Mouse (Mus musculus): Measurements from ENCODE around the gene Aloxe3. TPM values are rescaled to one million over a fixed set of nuclear protein-coding genes. Genes with fewer than 3 reads are reported as not detected.
A peak's percentile ranks its signal among the peaks of the same experiment; 100 is the strongest.

The Aloxe3 gene
- polyA plus RNA-seq, 1 experiment from 2014 or later = 0.18 TPM

- Histone ChIP-seq H3K27me3 (no peaks in the 10 kb centered on the region), H3K4me3 (peak overlapping the region; percentile 58), H3K9me3 (replicated peaks) (no peaks in the 10 kb centered on the region), H3K4me2 (peak overlapping the region; percentile 68), H3K36me3 (peaks cover 42% of the 10 kb centered on the region), H3K27ac (peak overlapping the region; percentile 74), H3K4me1 (replicated peaks) (peaks cover 30% of the 10 kb centered on the region), H3K9ac (peak overlapping the region; percentile 52)
- 2% methylated on average over 30 of the region's 30 CpGs for WGBS
- 0 out of 2 replicates have a peak, but pooled peaks have one; percentile 33 for ATAC-seq (replicated peaks; ENCODE audit: insufficient number of reproducible peaks, insufficient read depth, low FRiP score, low read depth)
These were observed 15.2 kb upstream of the Aloxe3 start for GRCm38 (mm10) chr11:69110319-69111046.

- Histone ChIP-seq H3K27me3 (no peaks in the 10 kb centered on the region), H3K4me1 (replicated peaks) (peaks cover 30% of the 10 kb centered on the region), H3K4me2 (peak overlapping the region; percentile 68), H3K27ac (peak overlapping the region; percentile 74), H3K36me3 (peaks cover 34% of the 10 kb centered on the region), H3K4me3 (peak overlapping the region; percentile 58), H3K9ac (peak overlapping the region; percentile 52), H3K9me3 (replicated peaks) (no peaks in the 10 kb centered on the region)
- WGBS = 3% methylated on average over 21 of the region's 21 CpGs
- ATAC-seq (replicated peaks; ENCODE audit: insufficient number of reproducible peaks, insufficient read depth, low FRiP score, low read depth) = peak; percentile 16; the same call in 1 of the 2 replicates
These were observed 14.5 kb upstream of the Aloxe3 start for GRCm38 (mm10) chr11:69111051-69111810.

- Histone ChIP-seq H3K4me1 (replicated peaks) (peaks cover 30% of the 10 kb centered on the region), H3K4me3 (peak overlapping the region; percentile 58; the same call in 1 of the 2 replicates), H3K36me3 (peaks cover 28% of the 10 kb centered on the region), H3K9me3 (replicated peaks) (no peaks in the 10 kb centered on the region), H3K27ac (peak overlapping the region; percentile 74), H3K9ac (no peak overlapping the region), H3K4me2 (peak overlapping the region; percentile 68; the same call in 1 of the 2 replicates), H3K27me3 (no peaks in the 10 kb centered on the region)
- 47% methylated on average over 4 of the region's 4 CpGs for WGBS
- no peak for ATAC-seq (replicated peaks; ENCODE audit: insufficient number of reproducible peaks, insufficient read depth, low FRiP score, low read depth)
These were observed 13.8 kb upstream of the Aloxe3 start for GRCm38 (mm10) chr11:69111865-69112264.

GRCm38 (mm10) chr11:69114018-69114417 is 11.7 kb upstream of the Aloxe3 start:
- Histone ChIP-seq H3K27ac (no peak overlapping the region), H3K4me2 (no peak overlapping the region), H3K9ac (no peak overlapping the region), H3K27me3 (no peaks in the 10 kb centered on the region), H3K4me3 (no peak overlapping the region), H3K4me1 (replicated peaks) (peaks cover 39% of the 10 kb centered on the region), H3K36me3 (peaks cover 6% of the 10 kb centered on the region), H3K9me3 (replicated peaks) (no peaks in the 10 kb centered on the region)
- WGBS = 59% methylated on average over 3 of the region's 3 CpGs
- no peak for ATAC-seq (replicated peaks; ENCODE audit: insufficient number of reproducible peaks, insufficient read depth, low FRiP score, low read depth)

GRCm38 (mm10) chr11:69114621-69115020 is 11.1 kb upstream of the Aloxe3 start:
- no peaks in the 10 kb centered on the region for H3K27me3 ChIP-seq
- WGBS = 86% methylated on average over 3 of the region's 3 CpGs
- no peak overlapping the region for H3K9ac ChIP-seq
- H3K4me3 ChIP-seq = no peak overlapping the region
- no peak overlapping the region for H3K4me2 ChIP-seq
- no peak for ATAC-seq (replicated peaks; ENCODE audit: insufficient number of reproducible peaks, insufficient read depth, low FRiP score, low read depth)
- H3K4me1 ChIP-seq (replicated peaks) = peaks cover 39% of the 10 kb centered on the region
- peaks cover under 1% of the 10 kb centered on the region; the same call in 1 of the 2 replicates for H3K36me3 ChIP-seq
- H3K9me3 ChIP-seq (replicated peaks) = no peaks in the 10 kb centered on the region
- no peak overlapping the region for H3K27ac ChIP-seq

GRCm38 (mm10) chr11:69116843-69117242 is 8.9 kb upstream of the Aloxe3 start:
- WGBS = 55% methylated on average over 5 of the region's 5 CpGs

GRCm38 (mm10) chr11:69117737-69118695 is 7.7 kb upstream of the Aloxe3 start:
- Histone ChIP-seq H3K4me3 (peak overlapping the region; percentile 66), H3K4me2 (peak overlapping the region; percentile 87), H3K36me3 (no peaks in the 10 kb centered on the region), H3K4me1 (replicated peaks) (peaks cover 36% of the 10 kb centered on the region), H3K9ac (peak overlapping the region; percentile 76), H3K9me3 (replicated peaks) (no peaks in the 10 kb centered on the region), H3K27me3 (no peaks in the 10 kb centered on the region), H3K27ac (peak overlapping the region; percentile 91)
- under 1% methylated on average over 45 of the region's 45 CpGs for WGBS
- ATAC-seq (replicated peaks; ENCODE audit: insufficient number of reproducible peaks, insufficient read depth, low FRiP score, low read depth) = no peak

More at GRCm38 (mm10) chr11:69116843-69117242, 8.9 kb upstream of the Aloxe3 start:
- Histone ChIP-seq H3K9ac (no peak overlapping the region), H3K9me3 (replicated peaks) (no peaks in the 10 kb centered on the region), H3K4me2 (peak overlapping the region; percentile 87), H3K27ac (no peak overlapping the region), H3K4me3 (peak overlapping the region; percentile 66), H3K36me3 (no peaks in the 10 kb centered on the region), H3K27me3 (no peaks in the 10 kb centered on the region), H3K4me1 (replicated peaks) (peaks cover 42% of the 10 kb centered on the region)
- no peak for ATAC-seq (replicated peaks; ENCODE audit: insufficient number of reproducible peaks, insufficient read depth, low FRiP score, low read depth)

GRCm38 (mm10) chr11:69118765-69119164 is 6.9 kb upstream of the Aloxe3 start:
- under 1% methylated on average over 15 of the region's 15 CpGs for WGBS
- ATAC-seq (replicated peaks; ENCODE audit: insufficient number of reproducible peaks, insufficient read depth, low FRiP score, low read depth) = no peak
- Histone ChIP-seq H3K9ac (no peak overlapping the region), H3K4me1 (replicated peaks) (peaks cover 39% of the 10 kb centered on the region), H3K9me3 (replicated peaks) (no peaks in the 10 kb centered on the region), H3K4me3 (peak overlapping the region; percentile 66), H3K27ac (peak overlapping the region; percentile 91), H3K36me3 (no peaks in the 10 kb centered on the region), H3K27me3 (no peaks in the 10 kb centered on the region), H3K4me2 (peak overlapping the region; percentile 87)

- H3K27ac ChIP-seq = no peak overlapping the region
- peak overlapping the region; percentile 87 for H3K4me2 ChIP-seq
- no peak for ATAC-seq (replicated peaks; ENCODE audit: insufficient number of reproducible peaks, insufficient read depth, low FRiP score, low read depth)
- no peaks in the 10 kb centered on the region for H3K27me3 ChIP-seq
- H3K36me3 ChIP-seq = no peaks in the 10 kb centered on the region
- H3K9me3 ChIP-seq (replicated peaks) = no peaks in the 10 kb centered on the region
- no peak overlapping the region for H3K9ac ChIP-seq
- H3K4me3 ChIP-seq = peak overlapping the region; percentile 66
- H3K4me1 ChIP-seq (replicated peaks) = peaks cover 39% of the 10 kb centered on the region
- WGBS = 45% methylated on average over 14 of the region's 14 CpGs
These were observed 6.1 kb upstream of the Aloxe3 start for GRCm38 (mm10) chr11:69119446-69120155.

- ATAC-seq (replicated peaks; ENCODE audit: insufficient number of reproducible peaks, insufficient read depth, low FRiP score, low read depth) = no peak
- H3K27me3 ChIP-seq = no peaks in the 10 kb centered on the region
- WGBS = 5% methylated on average over 27 of the region's 27 CpGs
- peak within 1 kb of the TSS; percentile 67 for H3K9ac ChIP-seq
- H3K36me3 ChIP-seq = no peaks in the 10 kb centered on the region
- H3K9me3 ChIP-seq (replicated peaks) = no peaks in the 10 kb centered on the region
- H3K4me2 ChIP-seq = peak within 1 kb of the TSS; percentile 87
- H3K27ac ChIP-seq = peak within 1 kb of the TSS; percentile 94
- peaks cover 39% of the 10 kb centered on the region for H3K4me1 ChIP-seq (replicated peaks)
- peak within 1 kb of the TSS; percentile 66 for H3K4me3 ChIP-seq
These were observed 5.3 kb upstream of the Aloxe3 start, which contains the start of gene Hes7 for GRCm38 (mm10) chr11:69120221-69121000. Hes7 (plus strand) TSS chr11:69120404.
